Mouse (Mus musculus) erythroblast, embryonic 14.5 days (primary cell): ENCODE results near the gene Uxt.

Experiments used
- GATA1 ChIP-seq: IDR thresholded peaks from 2 replicates; pipeline ENCODE4 v1.6.1; 2012; ENCODE audit warnings: low read length, inconsistent platforms, mixed read lengths
- TAL1 ChIP-seq: IDR thresholded peaks from 3 replicates; pipeline ENCODE4 v1.6.1; 2012; ENCODE audit warnings: low read length, inconsistent platforms, mixed read lengths

DNA sequence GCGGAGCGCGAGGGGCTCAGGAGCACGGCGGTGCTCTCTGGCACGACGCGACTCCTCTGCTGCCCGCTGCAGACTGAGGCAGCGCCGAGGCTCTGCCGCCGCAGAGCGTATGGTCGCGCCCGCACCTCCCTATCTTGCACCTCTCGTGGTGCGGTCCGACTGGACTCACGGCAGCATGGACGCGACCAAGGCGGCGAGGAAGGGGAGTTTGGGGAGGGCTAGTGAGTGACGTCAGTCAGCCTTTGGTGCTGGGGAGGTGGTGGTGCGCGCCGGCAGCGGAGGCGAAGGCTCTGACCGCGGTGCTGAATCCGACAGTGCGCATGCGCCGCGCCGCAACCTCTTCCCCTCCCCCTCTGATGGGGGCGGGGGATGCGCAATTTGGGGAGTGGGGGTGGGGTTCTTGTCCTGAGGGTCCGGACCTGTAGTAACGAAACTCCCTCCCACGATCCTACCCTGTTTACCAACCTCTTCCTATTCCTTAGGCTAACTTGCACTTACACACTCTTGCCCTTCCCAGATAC lies 40.9 kb downstream of the Uxt start, which contains the start of gene Syn1:
- no peak for TF ChIP-seq TAL1
- TF ChIP-seq GATA1, result no peak
